Mouse (Mus musculus): Measurements from ENCODE around the gene Sst. TPM values are rescaled to one million over a fixed set of nuclear protein-coding genes. Genes with fewer than 3 reads are reported as not detected.

The Sst gene
- polyA plus RNA-seq (2015; fragmentation: Nextera tagmentation; extraction: Ambion mirVana), result 12.1 and 18.9 TPM in 2 replicates

GRCm38 (mm10) chr16:23890636-23891035, at the start of gene Sst:
Gene Sst, minus strand, starts transcription at chr16:23890958.
- Histone ChIP-seq H3K4me2 (ENCODE audit: low read depth, low read length) (no peak within 1 kb of the TSS), H3K36me3 (ENCODE audit: control insufficient read depth, insufficient read depth, low read length) (no peaks in the 10 kb centered on the region), H3K9me3 (replicated peaks; ENCODE audit: control insufficient read depth, low read length) (no peaks in the 10 kb centered on the region), H3K4me1 (ENCODE audit: control insufficient read depth, insufficient read depth, low read length) (no peaks in the 10 kb centered on the region), H3K4me3 (replicated peaks; ENCODE audit: low read length) (no peak within 1 kb of the TSS), H3K27ac (ENCODE audit: low read length) (no peak within 1 kb of the TSS), H3K9ac (ENCODE audit: low read length) (no peak within 1 kb of the TSS), H3K27me3 (ENCODE audit: control insufficient read depth, insufficient read depth, low read length) (peaks cover 14% of the 10 kb centered on the region)
- ATAC-seq (ENCODE audit: insufficient read depth, low FRiP score), result no peak
- 6% methylated on average over 26 of the region's 26 CpGs for WGBS

GRCm38 (mm10) chr16:23934397-23934796, 43.6 kb upstream of the Sst start:
- Histone ChIP-seq H3K27me3 (ENCODE audit: control insufficient read depth, insufficient read depth, low read length) (no peaks in the 10 kb centered on the region), H3K9me3 (replicated peaks; ENCODE audit: control insufficient read depth, low read length) (no peaks in the 10 kb centered on the region), H3K4me1 (ENCODE audit: control insufficient read depth, insufficient read depth, low read length) (no peaks in the 10 kb centered on the region), H3K9ac (ENCODE audit: low read length) (no peak overlapping the region), H3K27ac (ENCODE audit: low read length) (no peak overlapping the region), H3K36me3 (ENCODE audit: control insufficient read depth, insufficient read depth, low read length) (no peaks in the 10 kb centered on the region), H3K4me2 (ENCODE audit: low read depth, low read length) (no peak overlapping the region), H3K4me3 (replicated peaks; ENCODE audit: low read length) (no peak overlapping the region)
- WGBS, result 25% methylated on average over 2 of the region's 2 CpGs
- ATAC-seq (ENCODE audit: insufficient read depth, low FRiP score), result no peak

GRCm38 (mm10) chr16:23932294-23932693, 41.5 kb upstream of the Sst start, which contains the start of gene Rtp2:
Gene Rtp2, minus strand, starts transcription at chr16:23932394.
- 82% methylated on average over 11 of the region's 11 CpGs for WGBS
- H3K9me3 ChIP-seq (replicated peaks; ENCODE audit: control insufficient read depth, low read length), result no peaks in the 10 kb centered on the region
- ATAC-seq (ENCODE audit: insufficient read depth, low FRiP score), result no peak
- no peak within 1 kb of the TSS for H3K9ac ChIP-seq (ENCODE audit: low read length)
- no peak within 1 kb of the TSS for H3K4me3 ChIP-seq (replicated peaks; ENCODE audit: low read length)
- H3K4me2 ChIP-seq (ENCODE audit: low read depth, low read length), result no peak within 1 kb of the TSS
- no peak within 1 kb of the TSS for H3K27ac ChIP-seq (ENCODE audit: low read length)
- no peaks in the 10 kb centered on the region for H3K36me3 ChIP-seq (ENCODE audit: control insufficient read depth, insufficient read depth, low read length)
- H3K27me3 ChIP-seq (ENCODE audit: control insufficient read depth, insufficient read depth, low read length), result no peaks in the 10 kb centered on the region
- H3K4me1 ChIP-seq (ENCODE audit: control insufficient read depth, insufficient read depth, low read length), result no peaks in the 10 kb centered on the region

GRCm38 (mm10) chr16:23931275-23931674, 40.5 kb upstream of the Sst start:
- WGBS, result 69% methylated on average over 18 of the region's 18 CpGs
- no peak for ATAC-seq (ENCODE audit: insufficient read depth, low FRiP score)

GRCm38 (mm10) chr16:23930426-23931073, 39.8 kb upstream of the Sst start:
- no peak for ATAC-seq (ENCODE audit: insufficient read depth, low FRiP score)
- WGBS, result 82% methylated on average over 3 of the region's 3 CpGs
- Histone ChIP-seq H3K4me3 (replicated peaks; ENCODE audit: low read length) (no peak overlapping the region), H3K9me3 (replicated peaks; ENCODE audit: control insufficient read depth, low read length) (no peaks in the 10 kb centered on the region), H3K9ac (ENCODE audit: low read length) (no peak overlapping the region), H3K27ac (ENCODE audit: low read length) (no peak overlapping the region), H3K36me3 (ENCODE audit: control insufficient read depth, insufficient read depth, low read length) (no peaks in the 10 kb centered on the region), H3K4me2 (ENCODE audit: low read depth, low read length) (no peak overlapping the region), H3K4me1 (ENCODE audit: control insufficient read depth, insufficient read depth, low read length) (no peaks in the 10 kb centered on the region), H3K27me3 (ENCODE audit: control insufficient read depth, insufficient read depth, low read length) (no peaks in the 10 kb centered on the region)

More at GRCm38 (mm10) chr16:23931275-23931674, 40.5 kb upstream of the Sst start:
- H3K9ac ChIP-seq (ENCODE audit: low read length), result no peak overlapping the region
- H3K36me3 ChIP-seq (ENCODE audit: control insufficient read depth, insufficient read depth, low read length), result no peaks in the 10 kb centered on the region
- H3K4me1 ChIP-seq (ENCODE audit: control insufficient read depth, insufficient read depth, low read length), result no peaks in the 10 kb centered on the region
- no peak overlapping the region for H3K4me3 ChIP-seq (replicated peaks; ENCODE audit: low read length)
- no peaks in the 10 kb centered on the region for H3K9me3 ChIP-seq (replicated peaks; ENCODE audit: control insufficient read depth, low read length)
- H3K27me3 ChIP-seq (ENCODE audit: control insufficient read depth, insufficient read depth, low read length), result no peaks in the 10 kb centered on the region
- no peak overlapping the region for H3K4me2 ChIP-seq (ENCODE audit: low read depth, low read length)
- H3K27ac ChIP-seq (ENCODE audit: low read length), result no peak overlapping the region

GRCm38 (mm10) chr16:23927301-23928114, 36.8 kb upstream of the Sst start:
- no peak overlapping the region for H3K9ac ChIP-seq (ENCODE audit: low read length)
- H3K4me3 ChIP-seq (replicated peaks; ENCODE audit: low read length), result no peak overlapping the region
- H3K4me1 ChIP-seq (ENCODE audit: control insufficient read depth, insufficient read depth, low read length), result no peaks in the 10 kb centered on the region
- WGBS, result 88% methylated on average over 33 of the region's 33 CpGs
- no peaks in the 10 kb centered on the region for H3K27me3 ChIP-seq (ENCODE audit: control insufficient read depth, insufficient read depth, low read length)
- no peaks in the 10 kb centered on the region for H3K36me3 ChIP-seq (ENCODE audit: control insufficient read depth, insufficient read depth, low read length)
- no peaks in the 10 kb centered on the region for H3K9me3 ChIP-seq (replicated peaks; ENCODE audit: control insufficient read depth, low read length)
- no peak overlapping the region for H3K27ac ChIP-seq (ENCODE audit: low read length)
- no peak overlapping the region for H3K4me2 ChIP-seq (ENCODE audit: low read depth, low read length)
- ATAC-seq (ENCODE audit: insufficient read depth, low FRiP score), result no peak

- H3K4me1 ChIP-seq (ENCODE audit: control insufficient read depth, insufficient read depth, low read length), result no peaks in the 10 kb centered on the region
- H3K9me3 ChIP-seq (replicated peaks; ENCODE audit: control insufficient read depth, low read length), result no peaks in the 10 kb centered on the region
- no peak overlapping the region for H3K9ac ChIP-seq (ENCODE audit: low read length)
- no peaks in the 10 kb centered on the region for H3K27me3 ChIP-seq (ENCODE audit: control insufficient read depth, insufficient read depth, low read length)
- H3K4me3 ChIP-seq (replicated peaks; ENCODE audit: low read length), result no peak overlapping the region
- no peak for ATAC-seq (ENCODE audit: insufficient read depth, low FRiP score)
- WGBS, result 78% methylated on average over 1 of the region's 1 CpGs
- H3K4me2 ChIP-seq (ENCODE audit: low read depth, low read length), result no peak overlapping the region
- no peaks in the 10 kb centered on the region for H3K36me3 ChIP-seq (ENCODE audit: control insufficient read depth, insufficient read depth, low read length)
- no peak overlapping the region for H3K27ac ChIP-seq (ENCODE audit: low read length)
Measured at GRCm38 (mm10) chr16:23922906-23923305, 32.1 kb upstream of the Sst start.

GRCm38 (mm10) chr16:23921697-23922096, 30.9 kb upstream of the Sst start:
- no peaks in the 10 kb centered on the region for H3K36me3 ChIP-seq (ENCODE audit: control insufficient read depth, insufficient read depth, low read length)
- H3K4me3 ChIP-seq (replicated peaks; ENCODE audit: low read length), result no peak overlapping the region
- WGBS, result 63% methylated on average over 5 of the region's 5 CpGs
- H3K4me1 ChIP-seq (ENCODE audit: control insufficient read depth, insufficient read depth, low read length), result no peaks in the 10 kb centered on the region
- no peaks in the 10 kb centered on the region for H3K27me3 ChIP-seq (ENCODE audit: control insufficient read depth, insufficient read depth, low read length)
- no peak for ATAC-seq (ENCODE audit: insufficient read depth, low FRiP score)
- no peak overlapping the region for H3K4me2 ChIP-seq (ENCODE audit: low read depth, low read length)
- H3K9me3 ChIP-seq (replicated peaks; ENCODE audit: control insufficient read depth, low read length), result no peaks in the 10 kb centered on the region
- H3K27ac ChIP-seq (ENCODE audit: low read length), result no peak overlapping the region
- H3K9ac ChIP-seq (ENCODE audit: low read length), result no peak overlapping the region

GRCm38 (mm10) chr16:23919418-23919817, 28.7 kb upstream of the Sst start:
- ATAC-seq (ENCODE audit: insufficient read depth, low FRiP score), result no peak
- Histone ChIP-seq H3K9me3 (replicated peaks; ENCODE audit: control insufficient read depth, low read length) (no peaks in the 10 kb centered on the region), H3K27me3 (ENCODE audit: control insufficient read depth, insufficient read depth, low read length) (no peaks in the 10 kb centered on the region), H3K9ac (ENCODE audit: low read length) (no peak overlapping the region), H3K4me2 (ENCODE audit: low read depth, low read length) (no peak overlapping the region), H3K27ac (ENCODE audit: low read length) (no peak overlapping the region), H3K36me3 (ENCODE audit: control insufficient read depth, insufficient read depth, low read length) (no peaks in the 10 kb centered on the region), H3K4me3 (replicated peaks; ENCODE audit: low read length) (no peak overlapping the region), H3K4me1 (ENCODE audit: control insufficient read depth, insufficient read depth, low read length) (no peaks in the 10 kb centered on the region)
- WGBS, result 76% methylated on average over 2 of the region's 2 CpGs
